Mouse (Mus musculus) adipose tissue, adult 10 weeks (tissue): ENCODE measurements around the gene Olfr1493-ps1. TPM values are rescaled to one million over a fixed set of nuclear protein-coding genes. Genes with fewer than 3 reads are reported as not detected.

Source experiments
- polyA plus RNA-seq: library from polyadenylated mRNA; stranded (reverse); fragments of 350-450 nt; fragmentation: Illumina TruSeq; extraction: RNeasy Lipid Tissue Mini Kit (QIAGEN cat#74804); gene quantifications from one replicate; pipeline ENCODE4 v1.2.3, GENCODE M21; 2014; ENCODE audit warnings: low read depth, low replicate concordance

The Olfr1493-ps1 gene
- not detected for polyA plus RNA-seq

DNA sequence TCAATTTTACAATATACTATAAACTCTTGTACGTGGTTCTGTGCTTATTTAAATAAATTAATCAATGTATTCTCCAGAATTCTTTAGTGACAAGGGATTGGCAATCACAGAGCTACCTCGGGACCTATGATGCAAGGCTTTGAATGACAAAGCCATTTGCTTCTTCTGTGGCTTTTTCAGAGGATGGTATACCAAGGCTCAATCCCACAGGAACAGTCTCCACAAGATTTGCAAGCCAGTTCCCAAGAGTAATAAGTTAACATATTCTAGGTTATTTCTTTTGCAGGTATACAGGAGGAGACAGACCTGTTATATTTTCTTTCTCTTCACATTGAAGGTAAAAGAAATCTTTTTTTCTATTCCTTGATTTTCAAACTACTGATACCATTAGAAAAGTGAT is at the start of gene Olfr1493-ps1:
Gene Olfr1493-ps1, plus strand, starts transcription at position 301 of the 400 bp plus-strand sequence.

DNA sequence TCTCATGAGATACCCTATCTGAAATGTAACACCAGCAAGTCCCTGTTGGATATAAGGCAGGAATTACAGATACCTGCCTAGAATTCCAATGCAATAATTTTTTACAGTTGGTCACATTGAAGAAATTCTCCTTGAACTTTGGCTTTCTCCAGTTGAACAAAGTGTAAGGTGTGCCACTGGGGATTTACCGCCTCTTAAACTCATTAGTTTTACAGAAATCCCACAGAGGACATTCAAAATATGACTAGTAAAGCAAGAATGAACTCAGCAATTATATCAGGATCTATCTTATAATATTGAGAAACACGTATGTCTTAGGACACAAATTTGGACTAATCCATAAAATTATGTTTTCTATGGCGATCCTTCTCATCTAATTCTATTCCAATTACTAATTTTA is 26.1 kb upstream of the Olfr1493-ps1 start, which contains the start of gene Olfr1491:
Gene Olfr1491, plus strand, starts transcription at position 301 of the 400 bp plus-strand sequence.

GRCm38 (mm10) chr19:13739428-13739827 is 16.4 kb downstream of the Olfr1493-ps1 start, which contains the start of gene Olfr1494:
Olfr1494 (plus strand) TSS chr19:13739728.

GRCm38 (mm10) chr19:13764306-13764705 is 41.2 kb downstream of the Olfr1493-ps1 start, which contains the start of gene Olfr1495:
Olfr1495 (plus strand) TSS chr19:13764606.

GRCm38 (mm10) chr19:13777578-13777977 is 54.5 kb downstream of the Olfr1493-ps1 start, which contains the start of gene Olfr1496:
Olfr1496 (plus strand) TSS chr19:13777878.

Other genes with a start within 250 kb of the Olfr1493-ps1 start
- not detected for gene Olfr1475, start 243.1 kb upstream of the Olfr1493-ps1 start, polyA plus RNA-seq
- not detected for gene Olfr1477, start 222.7 kb upstream of the Olfr1493-ps1 start, polyA plus RNA-seq
- not detected for gene Olfr1480, start 195.4 kb upstream of the Olfr1493-ps1 start, polyA plus RNA-seq
- gene Olfr1484, start 139.8 kb upstream of the Olfr1493-ps1 start, polyA plus RNA-seq: not detected
- not detected for gene Olfr1487, start 105.9 kb upstream of the Olfr1493-ps1 start, polyA plus RNA-seq
- not detected for gene Olfr1489, start 91.7 kb upstream of the Olfr1493-ps1 start, polyA plus RNA-seq
- not detected for gene Olfr1490, start 72.2 kb upstream of the Olfr1493-ps1 start, polyA plus RNA-seq
- gene Olfr1491, start 26.0 kb upstream of the Olfr1493-ps1 start, polyA plus RNA-seq: not detected
- gene Olfr1494, start 16.4 kb downstream of the Olfr1493-ps1 start, polyA plus RNA-seq: not detected
- gene Olfr1495, start 41.3 kb downstream of the Olfr1493-ps1 start, polyA plus RNA-seq: not detected
- not detected for gene Olfr1496, start 54.6 kb downstream of the Olfr1493-ps1 start, polyA plus RNA-seq
- gene Olfr1497, start 74.9 kb downstream of the Olfr1493-ps1 start, polyA plus RNA-seq: not detected
- gene Olfr1499, start 96.2 kb downstream of the Olfr1493-ps1 start, polyA plus RNA-seq: not detected
- not detected for gene Olfr1500, start 107.2 kb downstream of the Olfr1493-ps1 start, polyA plus RNA-seq
- not detected for gene Olfr1501, start 127.4 kb downstream of the Olfr1493-ps1 start, polyA plus RNA-seq
- gene Olfr1502, start 138.5 kb downstream of the Olfr1493-ps1 start, polyA plus RNA-seq: not detected
- not detected for gene Olfr1504, start 174.7 kb downstream of the Olfr1493-ps1 start, polyA plus RNA-seq
- gene Olfr1505, start 190.3 kb downstream of the Olfr1493-ps1 start, polyA plus RNA-seq: not detected